Mouse (Mus musculus): ENCODE data around the gene Hspa12b. TPM values are rescaled to one million over a fixed set of nuclear protein-coding genes. Genes with fewer than 3 reads are reported as not detected.

The Hspa12b gene
- polyA plus RNA-seq, 1 experiment from 2014 or later = 17.2 TPM

DNA sequence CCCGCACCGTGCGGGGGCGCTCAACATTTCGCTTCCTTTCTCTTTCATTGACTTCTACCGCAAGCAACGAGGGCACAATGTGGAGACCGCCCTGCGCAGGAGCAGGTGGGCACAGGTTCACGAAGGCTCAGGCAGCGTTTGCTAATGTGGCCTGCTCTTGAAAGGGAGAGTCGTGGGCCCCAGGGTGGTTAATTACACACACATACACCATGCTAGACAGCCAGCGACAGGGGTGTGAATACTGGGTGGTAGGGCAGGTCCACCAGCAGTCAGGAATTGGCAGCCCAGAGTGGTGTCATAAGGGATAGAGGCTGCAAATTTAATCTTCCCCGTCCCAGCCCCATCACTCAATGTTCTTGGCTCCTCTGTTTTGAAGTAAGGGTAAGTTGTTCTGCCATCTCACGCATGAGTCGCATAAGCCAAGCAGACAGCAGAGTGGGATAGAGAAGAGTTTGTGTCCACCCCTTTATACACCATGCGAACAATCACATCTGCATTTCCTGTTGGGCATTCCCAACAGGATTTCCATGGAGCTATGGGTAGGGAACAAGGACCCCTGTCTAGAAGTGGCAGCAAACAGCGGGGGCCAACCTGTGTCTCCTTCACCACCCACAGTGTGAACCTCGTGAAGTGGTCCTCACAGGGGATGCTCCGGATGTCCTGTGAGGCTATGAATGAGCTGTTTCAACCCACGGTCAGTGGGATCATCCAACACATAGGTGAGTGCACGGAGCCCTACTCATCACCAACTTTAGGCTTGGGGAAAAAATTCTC is 16.1 kb downstream of the Hspa12b start:
- WGBS = 68% methylated on average over 22 of the region's 22 CpGs
- Histone ChIP-seq H3K4me2 (ENCODE audit: low read depth, low read length) (0 out of 2 replicates have a peak overlapping the region, but pooled peaks have one; percentile 24), H3K4me1 (replicated peaks; ENCODE audit: control insufficient read depth, insufficient read depth, low read length) (peaks cover 14% of the 10 kb centered on the region), H3K9me3 (ENCODE audit: control insufficient read depth, low read length) (no peaks in the 10 kb centered on the region), H3K4me3 (ENCODE audit: low read length) (no peak overlapping the region), H3K27ac (ENCODE audit: low read length) (no peak overlapping the region), H3K36me3 (ENCODE audit: control insufficient read depth, insufficient read depth, low read length) (peaks cover 28% of the 10 kb centered on the region), H3K27me3 (ENCODE audit: control insufficient read depth, insufficient read depth, low read depth, low read length) (no peaks in the 10 kb centered on the region), H3K9ac (ENCODE audit: low read length) (no peak overlapping the region)
- no peak for ATAC-seq (ENCODE audit: low read depth)

DNA sequence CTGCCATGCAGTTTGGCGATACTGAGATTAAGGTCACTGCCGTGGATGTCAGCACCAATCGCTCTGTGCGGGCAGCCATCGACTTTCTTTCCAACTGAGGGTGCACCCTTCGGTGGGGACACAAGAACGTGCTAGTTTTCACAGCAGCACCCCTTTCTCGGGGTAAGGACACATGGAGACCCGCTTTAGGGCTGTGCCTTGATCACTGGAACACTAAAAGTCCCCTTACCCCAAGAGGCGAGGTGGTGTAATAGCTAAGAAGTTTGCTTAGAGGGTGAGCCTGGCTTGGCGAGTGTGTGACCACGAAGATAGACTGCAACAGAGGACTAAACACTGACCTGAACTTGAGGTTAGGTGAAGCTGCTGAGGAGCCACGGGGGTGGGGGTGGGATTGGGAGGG is 18.0 kb downstream of the Hspa12b start:
- ATAC-seq (ENCODE audit: low read depth) = no peak
- Histone ChIP-seq H3K27ac (ENCODE audit: low read length) (no peak overlapping the region), H3K9me3 (ENCODE audit: control insufficient read depth, low read length) (no peaks in the 10 kb centered on the region), H3K4me3 (ENCODE audit: low read length) (no peak overlapping the region), H3K4me2 (ENCODE audit: low read depth, low read length) (no peak overlapping the region), H3K9ac (ENCODE audit: low read length) (no peak overlapping the region), H3K36me3 (ENCODE audit: control insufficient read depth, insufficient read depth, low read length) (peaks cover 21% of the 10 kb centered on the region), H3K4me1 (replicated peaks; ENCODE audit: control insufficient read depth, insufficient read depth, low read length) (peaks cover 5% of the 10 kb centered on the region), H3K27me3 (ENCODE audit: control insufficient read depth, insufficient read depth, low read depth, low read length) (no peaks in the 10 kb centered on the region)
- WGBS = 55% methylated on average over 13 of the region's 13 CpGs

DNA sequence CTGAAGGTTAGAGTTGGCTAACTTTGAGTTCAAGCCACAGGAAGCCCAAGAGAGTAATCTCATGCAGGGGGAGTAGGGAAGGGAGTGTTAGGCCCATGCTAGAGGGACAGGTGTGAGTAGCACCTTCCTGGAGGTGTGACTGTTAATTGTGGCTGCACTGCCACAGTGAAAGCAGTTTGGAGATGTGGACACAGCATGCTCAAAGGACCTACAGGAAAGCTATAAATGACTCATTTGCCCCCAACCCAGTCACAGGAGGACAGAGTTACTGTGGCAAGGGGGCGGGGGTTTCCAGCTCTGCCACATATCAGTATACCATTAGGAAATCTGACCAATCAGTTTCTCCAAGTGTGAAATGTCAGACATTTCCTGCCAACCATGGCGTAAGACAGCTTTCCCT is 18.5 kb downstream of the Hspa12b start:
- ATAC-seq (ENCODE audit: low read depth) = no peak
- WGBS = 75% methylated on average over 2 of the region's 2 CpGs
- peaks cover 1% of the 10 kb centered on the region for H3K4me1 ChIP-seq (replicated peaks; ENCODE audit: control insufficient read depth, insufficient read depth, low read length)
- no peaks in the 10 kb centered on the region for H3K9me3 ChIP-seq (ENCODE audit: control insufficient read depth, low read length)
- H3K36me3 ChIP-seq (ENCODE audit: control insufficient read depth, insufficient read depth, low read length) = peaks cover 21% of the 10 kb centered on the region
- no peak overlapping the region for H3K27ac ChIP-seq (ENCODE audit: low read length)
- no peaks in the 10 kb centered on the region for H3K27me3 ChIP-seq (ENCODE audit: control insufficient read depth, insufficient read depth, low read depth, low read length)
- no peak overlapping the region for H3K4me3 ChIP-seq (ENCODE audit: low read length)
- H3K4me2 ChIP-seq (ENCODE audit: low read depth, low read length) = no peak overlapping the region
- no peak overlapping the region for H3K9ac ChIP-seq (ENCODE audit: low read length)

DNA sequence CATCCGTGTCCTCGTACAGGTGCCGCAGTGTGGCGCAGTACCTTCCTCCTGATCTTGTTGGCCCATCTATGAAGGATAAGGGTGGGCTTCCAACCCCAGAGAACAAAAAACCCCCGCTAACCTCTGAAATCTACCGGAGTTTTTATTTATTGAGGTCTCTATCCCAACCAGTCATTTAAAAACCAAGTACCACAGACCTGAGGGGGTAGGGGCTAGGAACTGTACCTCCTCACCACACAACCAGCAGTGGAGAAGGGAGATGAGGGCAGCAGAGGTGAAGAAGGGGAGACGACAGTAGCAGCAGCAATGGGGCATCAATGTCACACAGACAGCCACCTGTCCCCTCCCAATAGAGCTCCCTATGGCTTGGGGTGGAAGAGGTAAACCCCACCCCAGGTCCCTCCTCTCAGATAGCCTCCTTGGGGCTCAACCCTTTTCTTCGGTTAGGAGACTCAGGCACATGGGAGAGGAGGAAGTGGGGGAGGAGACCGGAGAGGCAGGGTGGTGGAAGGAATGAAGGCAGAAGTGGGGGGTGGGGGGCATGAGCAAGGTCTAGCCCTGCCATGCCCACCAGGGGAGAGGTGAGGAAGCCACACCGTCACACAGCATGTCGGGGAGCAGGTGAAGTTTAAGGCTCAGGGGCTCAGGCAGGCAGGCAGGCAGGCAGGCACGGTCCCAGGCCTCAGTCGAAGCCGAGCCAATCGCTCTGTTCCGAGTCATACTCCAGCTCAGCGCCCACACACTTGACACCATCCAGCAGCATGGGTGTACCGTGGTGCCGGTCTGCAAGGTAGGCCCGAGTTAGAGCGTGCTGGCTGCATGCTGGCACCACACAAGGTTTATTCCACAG is 19.3 kb downstream of the Hspa12b start:
- H3K36me3 ChIP-seq (ENCODE audit: control insufficient read depth, insufficient read depth, low read length) = peaks cover 21% of the 10 kb centered on the region
- no peak overlapping the region for H3K4me3 ChIP-seq (ENCODE audit: low read length)
- H3K4me2 ChIP-seq (ENCODE audit: low read depth, low read length) = no peak overlapping the region
- H3K4me1 ChIP-seq (replicated peaks; ENCODE audit: control insufficient read depth, insufficient read depth, low read length) = no peaks in the 10 kb centered on the region; the same call in 1 of the 2 replicates
- H3K27ac ChIP-seq (ENCODE audit: low read length) = no peak overlapping the region
- WGBS = 79% methylated on average over 21 of the region's 21 CpGs
- no peak for ATAC-seq (ENCODE audit: low read depth)
- H3K9ac ChIP-seq (ENCODE audit: low read length) = no peak overlapping the region
- H3K9me3 ChIP-seq (ENCODE audit: control insufficient read depth, low read length) = no peaks in the 10 kb centered on the region
- no peaks in the 10 kb centered on the region for H3K27me3 ChIP-seq (ENCODE audit: control insufficient read depth, insufficient read depth, low read depth, low read length)

DNA sequence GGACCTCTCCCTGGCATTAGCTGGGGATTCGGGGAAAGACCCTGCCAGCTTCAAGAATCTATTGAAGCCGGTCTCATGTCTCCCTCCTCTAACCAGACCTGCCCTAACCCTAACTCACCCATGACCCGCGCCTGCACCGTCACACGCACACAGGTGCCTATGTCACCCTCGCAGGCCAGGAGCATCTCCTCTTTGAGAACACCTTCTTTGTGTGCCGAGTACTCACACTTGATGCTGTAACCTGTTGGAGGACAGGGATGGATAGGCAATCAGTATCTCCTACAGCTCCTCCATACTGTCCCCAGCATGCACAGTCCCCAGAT is 19.9 kb downstream of the Hspa12b start:
- Histone ChIP-seq H3K36me3 (ENCODE audit: control insufficient read depth, insufficient read depth, low read length) (peaks cover 21% of the 10 kb centered on the region), H3K9me3 (ENCODE audit: control insufficient read depth, low read length) (no peaks in the 10 kb centered on the region), H3K4me1 (replicated peaks; ENCODE audit: control insufficient read depth, insufficient read depth, low read length) (no peaks in the 10 kb centered on the region; the same call in 1 of the 2 replicates), H3K4me2 (ENCODE audit: low read depth, low read length) (no peak overlapping the region), H3K4me3 (ENCODE audit: low read length) (no peak overlapping the region), H3K9ac (ENCODE audit: low read length) (no peak overlapping the region), H3K27me3 (ENCODE audit: control insufficient read depth, insufficient read depth, low read depth, low read length) (no peaks in the 10 kb centered on the region), H3K27ac (ENCODE audit: low read length) (no peak overlapping the region)
- ATAC-seq (ENCODE audit: low read depth) = no peak
- WGBS = 91% methylated on average over 8 of the region's 8 CpGs

DNA sequence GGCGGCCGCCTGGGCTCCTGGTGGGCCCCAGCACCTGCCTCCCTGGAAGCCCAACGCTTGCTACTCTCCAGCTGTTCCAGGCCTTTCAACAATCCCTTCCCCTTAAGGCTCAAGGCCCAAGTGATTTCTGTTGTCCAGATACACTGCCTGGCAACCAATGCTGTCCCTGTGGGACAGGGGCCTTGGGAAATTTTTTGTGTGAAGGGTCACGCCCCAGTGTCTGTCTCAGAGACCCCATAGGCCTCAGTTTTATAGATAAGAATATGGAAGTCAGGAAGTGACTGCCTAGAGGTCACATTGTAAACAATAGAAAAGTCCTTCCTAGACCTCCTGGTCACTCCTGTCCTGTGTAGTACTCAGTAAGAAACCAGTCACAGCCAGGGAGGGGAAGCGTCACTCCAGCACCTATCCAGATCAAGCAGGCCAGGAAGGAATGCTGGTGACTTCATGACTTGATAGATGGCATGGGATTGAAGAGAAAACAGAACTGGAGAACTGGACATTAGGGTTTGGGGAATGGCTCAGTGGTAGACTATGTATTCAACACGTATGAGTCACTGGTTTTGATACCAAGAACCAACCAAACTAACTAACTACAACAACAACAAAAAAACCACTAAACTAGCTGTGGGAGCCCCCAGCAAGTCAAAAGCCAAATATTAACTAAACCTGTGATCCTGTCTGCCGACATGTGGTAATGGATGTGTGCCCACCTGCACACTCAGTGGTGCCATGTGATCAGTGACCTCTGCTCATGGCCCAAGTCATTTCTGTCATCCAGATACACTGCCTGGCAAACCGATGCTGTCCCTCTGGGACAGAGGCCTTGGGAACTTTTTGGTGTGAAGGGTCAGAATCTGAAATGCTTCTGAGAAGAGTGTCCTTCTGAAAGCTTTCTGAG is 21.5 kb downstream of the Hspa12b start:
- peaks cover 18% of the 10 kb centered on the region for H3K36me3 ChIP-seq (ENCODE audit: control insufficient read depth, insufficient read depth, low read length)
- no peak for ATAC-seq (ENCODE audit: low read depth)

DNA sequence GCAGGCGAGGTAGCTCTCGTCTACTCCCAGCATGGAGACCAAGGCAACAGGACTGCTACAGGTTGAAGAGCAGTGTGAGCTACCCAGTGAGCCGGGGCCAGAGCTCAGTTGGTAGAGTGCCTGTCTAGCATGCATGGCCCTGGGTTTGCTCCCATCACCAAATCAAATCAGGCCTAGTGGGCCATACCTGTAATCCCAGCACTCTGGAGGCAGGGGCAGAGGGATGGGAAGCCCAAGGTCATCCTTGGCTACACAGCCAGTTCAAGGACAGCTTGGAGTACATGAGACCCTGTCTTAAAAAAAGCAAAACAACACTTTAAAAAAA is 22.1 kb downstream of the Hspa12b start:
- no peaks in the 10 kb centered on the region for H3K9me3 ChIP-seq (ENCODE audit: control insufficient read depth, low read length)

More for the DNA sequence above, 21.5 kb downstream of the Hspa12b start:
- H3K9me3 ChIP-seq (ENCODE audit: control insufficient read depth, low read length) = no peaks in the 10 kb centered on the region
- no peak overlapping the region for H3K4me2 ChIP-seq (ENCODE audit: low read depth, low read length)
- no peaks in the 10 kb centered on the region for H3K4me1 ChIP-seq (replicated peaks; ENCODE audit: control insufficient read depth, insufficient read depth, low read length)
- H3K9ac ChIP-seq (ENCODE audit: low read length) = no peak overlapping the region
- no peak overlapping the region for H3K27ac ChIP-seq (ENCODE audit: low read length)
- 76% methylated on average over 8 of the region's 8 CpGs for WGBS
- H3K27me3 ChIP-seq (ENCODE audit: control insufficient read depth, insufficient read depth, low read depth, low read length) = no peaks in the 10 kb centered on the region
- H3K4me3 ChIP-seq (ENCODE audit: low read length) = no peak overlapping the region

DNA sequence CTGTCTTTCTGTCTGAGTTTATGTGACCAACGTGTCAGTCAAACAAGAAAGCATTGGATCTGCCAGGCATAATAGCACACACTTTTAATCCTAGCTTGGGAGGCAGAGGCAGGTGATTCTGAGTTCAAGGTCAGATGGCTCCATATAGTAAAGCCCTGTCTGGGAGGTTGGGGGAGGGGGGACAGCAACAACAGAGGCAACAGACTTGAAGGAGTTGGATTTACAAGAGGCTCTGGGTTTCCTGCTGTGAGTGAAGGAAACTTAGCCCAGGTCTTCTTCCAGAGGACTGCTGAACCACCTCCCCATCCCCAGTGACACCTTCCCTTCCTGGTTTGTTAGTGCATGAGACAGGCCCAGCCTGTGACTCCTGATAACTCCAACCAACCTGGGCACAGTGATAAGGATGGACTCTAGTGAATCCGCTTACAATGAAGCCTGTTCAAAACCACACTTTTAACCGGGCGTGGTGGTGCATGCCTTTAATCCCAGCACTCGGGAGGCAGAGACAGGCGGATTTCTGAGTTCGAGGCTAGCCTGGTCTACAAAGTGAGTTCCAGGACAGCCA is 25.2 kb downstream of the Hspa12b start:
- Histone ChIP-seq H3K9ac (ENCODE audit: low read length) (no peak overlapping the region), H3K27me3 (ENCODE audit: control insufficient read depth, insufficient read depth, low read depth, low read length) (no peaks in the 10 kb centered on the region), H3K9me3 (ENCODE audit: control insufficient read depth, low read length) (no peaks in the 10 kb centered on the region), H3K4me1 (replicated peaks; ENCODE audit: control insufficient read depth, insufficient read depth, low read length) (no peaks in the 10 kb centered on the region), H3K36me3 (ENCODE audit: control insufficient read depth, insufficient read depth, low read length) (peaks cover 10% of the 10 kb centered on the region), H3K27ac (ENCODE audit: low read length) (no peak overlapping the region), H3K4me2 (ENCODE audit: low read depth, low read length) (no peak overlapping the region), H3K4me3 (ENCODE audit: low read length) (no peak overlapping the region)
- no peak for ATAC-seq (ENCODE audit: low read depth)
- WGBS = 93% methylated on average over 7 of the region's 7 CpGs

More for the DNA sequence above, 22.1 kb downstream of the Hspa12b start:
- no peaks in the 10 kb centered on the region for H3K4me1 ChIP-seq (replicated peaks; ENCODE audit: control insufficient read depth, insufficient read depth, low read length)
- no peak overlapping the region for H3K27ac ChIP-seq (ENCODE audit: low read length)
- H3K27me3 ChIP-seq (ENCODE audit: control insufficient read depth, insufficient read depth, low read depth, low read length) = no peaks in the 10 kb centered on the region
- no peak overlapping the region for H3K4me3 ChIP-seq (ENCODE audit: low read length)
- no peak for ATAC-seq (ENCODE audit: low read depth)
- H3K4me2 ChIP-seq (ENCODE audit: low read depth, low read length) = no peak overlapping the region
- H3K36me3 ChIP-seq (ENCODE audit: control insufficient read depth, insufficient read depth, low read length) = peaks cover 16% of the 10 kb centered on the region
- 87% methylated on average over 3 of the region's 3 CpGs for WGBS
- H3K9ac ChIP-seq (ENCODE audit: low read length) = no peak overlapping the region

Measured in lung, embryonic 16.5 days (tissue).